Mouse (Mus musculus) kidney, adult 10 weeks (tissue): ENCODE measurements around the gene Gm49510. TPM values are rescaled to one million over a fixed set of nuclear protein-coding genes. Genes with fewer than 3 reads are reported as not detected.

ENCODE experiments used
- polyA plus RNA-seq: library from polyadenylated mRNA; stranded (reverse); fragments of 350-450 nt; fragmentation: Illumina TruSeq; extraction: RNeasy Lipid Tissue Mini Kit (QIAGEN cat#74804); gene quantifications from one replicate; pipeline ENCODE4 v1.2.3, GENCODE M21; 2014; ENCODE audit warnings: low read depth, low replicate concordance

Gm49510 gene
- polyA plus RNA-seq: not detected

GRCm38 (mm10) chr15:78899409-78899739 lies at the start of gene Gm49510:
Gene Gm49510 (plus strand): TSS chr15:78899667.

GRCm38 (mm10) chr15:78855303-78855965 lies 44.0 kb upstream of the Gm49510 start, which contains the start of gene Lgals2:
Gene Lgals2 (minus strand): TSS chr15:78855529.

GRCm38 (mm10) chr15:78876991-78877809 lies 22.3 kb upstream of the Gm49510 start, which contains the start of gene Gga1:
Gene Gga1 (plus strand): TSS chr15:78877190.

GRCm38 (mm10) chr15:78899740-78900584 lies 495 bp downstream of the Gm49510 start, which contains the start of gene Sh3bp1:
Gene Sh3bp1 (plus strand): TSS chr15:78899768.

GRCm38 (mm10) chr15:78913632-78914090 lies 14.2 kb downstream of the Gm49510 start, which contains the start of gene Pdxp:
Gene Pdxp (plus strand): TSS chr15:78913919.

GRCm38 (mm10) chr15:78926021-78926919 lies 26.8 kb downstream of the Gm49510 start, which contains the start of gene Lgals1:
Gene Lgals1 (plus strand): TSS chr15:78926725.

GRCm38 (mm10) chr15:78934784-78935320 lies 35.4 kb downstream of the Gm49510 start, which contains the start of gene Nol12:
Gene Nol12 (plus strand): TSS chr15:78934933.

GRCm38 (mm10) chr15:78947657-78948056 lies 48.2 kb downstream of the Gm49510 start, which contains the start of gene Triobp:
Gene Triobp (plus strand): TSS chr15:78947724.

Other genes with a start within 250 kb of the Gm49510 start
- not detected for gene Elfn2, start 180.9 kb upstream of the Gm49510 start, polyA plus RNA-seq
- gene Mfng, start 126.2 kb upstream of the Gm49510 start, polyA plus RNA-seq: not detected
- gene Card10, start 96.6 kb upstream of the Gm49510 start, polyA plus RNA-seq: 1.2 TPM
- gene Cdc42ep1, start 57.0 kb upstream of the Gm49510 start, polyA plus RNA-seq: 0.16 TPM
- not detected for gene Lgals2, start 44.1 kb upstream of the Gm49510 start, polyA plus RNA-seq
- 0.20 TPM for gene Gga1, start 22.5 kb upstream of the Gm49510 start, polyA plus RNA-seq
- gene Sh3bp1, start 101 bp downstream of the Gm49510 start, polyA plus RNA-seq: 0.93 TPM
- not detected for gene Pdxp, start 14.3 kb downstream of the Gm49510 start, polyA plus RNA-seq
- gene Lgals1, start 27.1 kb downstream of the Gm49510 start, polyA plus RNA-seq: 1.1 TPM
- 2.5 TPM for gene Nol12, start 35.3 kb downstream of the Gm49510 start, polyA plus RNA-seq
- gene Triobp, start 48.1 kb downstream of the Gm49510 start, polyA plus RNA-seq: 1.7 TPM
- gene H1f0, start 128.8 kb downstream of the Gm49510 start, polyA plus RNA-seq: 177 TPM
- gene Galr3, start 142.2 kb downstream of the Gm49510 start, polyA plus RNA-seq: not detected
- 1.1 TPM for gene Ankrd54, start 163.2 kb downstream of the Gm49510 start, polyA plus RNA-seq
- 82.4 TPM for gene Eif3l, start 175.5 kb downstream of the Gm49510 start, polyA plus RNA-seq
- gene Micall1, start 209.2 kb downstream of the Gm49510 start, polyA plus RNA-seq: 9.9 TPM
- not detected for gene Polr2f, start 241.3 kb downstream of the Gm49510 start, polyA plus RNA-seq
- gene 1700088E04Rik, start 241.6 kb downstream of the Gm49510 start, polyA plus RNA-seq: 3.8 TPM